In genomic region chr15:85892498-85893118, GRCm38 (mm10) we compare ENCODE assay signal across 14 mouse cellular contexts. TPM values are rescaled to one million over a fixed set of nuclear protein-coding genes. Genes with fewer than 3 reads are reported as not detected.
A peak's percentile ranks its signal among the peaks of the same experiment; 100 is the strongest.
DNase-seq lines count a peak whose midpoint lies in the region; ATAC-seq and TF ChIP-seq lines count a peak whose summit lies in the region.
"Had no signal": no experiment of that assay in that cellular context is flagged by ENCODE, and none has a peak within 500 bp of the region (broad histone marks: within the 10 kb centered on the region; RNA-seq: fewer than 3 reads in every experiment).

No protein-coding gene starts in this region.

- no peaks in the 10 kb centered on the region for H3K27me3 ChIP-seq in hindbrain, embryonic 11.5 days (ENCODE audit: control insufficient read depth, insufficient read depth, low read length)
- H3K27me3 ChIP-seq in hindbrain, embryonic 10.5 days (ENCODE audit: insufficient read depth, poor library complexity, severe bottlenecking) = no peaks in the 10 kb centered on the region
- no peaks in the 10 kb centered on the region for H3K27me3 ChIP-seq in hindbrain, postnatal 0 days (ENCODE audit: insufficient read depth, low read length)
- H3K27me3 ChIP-seq in neural tube, embryonic 13.5 days = no peaks in the 10 kb centered on the region
- H3K27me3 ChIP-seq: heart, embryonic 12.5 days had no signal

- no peaks in the 10 kb centered on the region for H3K9me3 ChIP-seq in hindbrain, embryonic 11.5 days (ENCODE audit: control insufficient read depth, low read length)
- no peaks in the 10 kb centered on the region for H3K9me3 ChIP-seq in hindbrain, embryonic 10.5 days
- H3K9me3 ChIP-seq in hindbrain, postnatal 0 days (ENCODE audit: low read length) = no peaks in the 10 kb centered on the region
- no peaks in the 10 kb centered on the region for H3K9me3 ChIP-seq in neural tube, embryonic 13.5 days
- H3K9me3 ChIP-seq: heart, embryonic 12.5 days; megakaryocyte, embryonic 14.5 days had no signal

- H3K4me3 ChIP-seq in hindbrain, embryonic 11.5 days (ENCODE audit: low read depth, low read length) = no peak overlapping the region
- H3K4me3 ChIP-seq in hindbrain, embryonic 10.5 days = no peak overlapping the region
- no peak overlapping the region for H3K4me3 ChIP-seq in hindbrain, postnatal 0 days (ENCODE audit: low read length)
- H3K4me3 ChIP-seq in neural tube, embryonic 13.5 days = no peak overlapping the region
- H3K4me3 ChIP-seq: erythroblast, embryonic 14.5 days; heart, embryonic 12.5 days; megakaryocyte, embryonic 14.5 days had no signal

- H3K9ac ChIP-seq in hindbrain, embryonic 11.5 days (ENCODE audit: low read depth, low read length) = no peak overlapping the region
- H3K9ac ChIP-seq in hindbrain, postnatal 0 days (replicated peaks; ENCODE audit: low read length) = no peak overlapping the region
- peak overlapping the region; percentile 50 for H3K9ac ChIP-seq in neural tube, embryonic 13.5 days
- H3K9ac ChIP-seq: heart, embryonic 12.5 days had no signal

- no peaks in the 10 kb centered on the region for H3K36me3 ChIP-seq in hindbrain, embryonic 11.5 days (ENCODE audit: control insufficient read depth, insufficient read depth, low read length)
- peaks cover 86% of the 10 kb centered on the region for H3K36me3 ChIP-seq in hindbrain, embryonic 10.5 days
- H3K36me3 ChIP-seq in hindbrain, postnatal 0 days (ENCODE audit: insufficient read depth, low read length) = peaks cover 23% of the 10 kb centered on the region
- H3K36me3 ChIP-seq in neural tube, embryonic 13.5 days = peaks cover 85% of the 10 kb centered on the region

- peak; percentile 53 to 54 for DNase-seq in cerebellum, postnatal 10 days
- DNase-seq in cerebellum, adult 9-10 months = no peak
- DNase-seq in hindbrain, embryonic 11.5 days (ENCODE audit: low spot score) = no peak
- DNase-seq in hindbrain, embryonic 10.5 days (ENCODE audit: low spot score) = no peak
- DNase-seq in hindbrain, postnatal 0 days (ENCODE audit: low spot score) = peak; percentile 71
- no peak for DNase-seq in adrenal gland, adult (ENCODE audit: inconsistent age in 2 of 2, low spot score in 1 of 2)
- no peak for DNase-seq in urinary bladder, postnatal 25 days (ENCODE audit: low spot score)
- DNase-seq: kidney, postnatal 14 days; lung, postnatal 10 days; thymus, postnatal 36 days had no signal

- no peak overlapping the region for H3K27ac ChIP-seq in hindbrain, embryonic 11.5 days (ENCODE audit: low read depth, low read length)
- no peak overlapping the region for H3K27ac ChIP-seq in hindbrain, embryonic 10.5 days
- peak overlapping the region; percentile 79 for H3K27ac ChIP-seq in hindbrain, postnatal 0 days
- peak overlapping the region; percentile 88 for H3K27ac ChIP-seq in neural tube, embryonic 13.5 days (replicated peaks)

- no peaks in the 10 kb centered on the region for H3K4me1 ChIP-seq in hindbrain, embryonic 11.5 days (replicated peaks; ENCODE audit: control insufficient read depth, insufficient read depth, low read length)
- 0 out of 2 replicates have a peak, but pooled peaks cover 4% of the 10 kb centered on the region for H3K4me1 ChIP-seq in hindbrain, embryonic 10.5 days (replicated peaks)
- H3K4me1 ChIP-seq in hindbrain, postnatal 0 days (ENCODE audit: insufficient read depth, low read length) = no peaks in the 10 kb centered on the region
- H3K4me1 ChIP-seq in neural tube, embryonic 13.5 days (replicated peaks) = peaks cover 31% of the 10 kb centered on the region

- H3K4me2 ChIP-seq in hindbrain, embryonic 11.5 days (replicated peaks; ENCODE audit: low read depth, low read length) = no peak overlapping the region
- H3K4me2 ChIP-seq in hindbrain, postnatal 0 days (ENCODE audit: low read depth, low read length) = no peak overlapping the region
- H3K4me2 ChIP-seq in neural tube, embryonic 13.5 days = peak overlapping the region; percentile 20
- H3K4me2 ChIP-seq: heart, embryonic 12.5 days had no signal

- WGBS in hindbrain, embryonic 11.5 days = 70% methylated on average over 13 of the region's 13 CpGs
- 74% methylated on average over 13 of the region's 13 CpGs for WGBS in hindbrain, embryonic 10.5 days
- 24% methylated on average over 13 of the region's 13 CpGs for WGBS in hindbrain, postnatal 0 days
- 12% methylated on average over 13 of the region's 13 CpGs for WGBS in neural tube, embryonic 13.5 days

- peak; percentile 51; the same call in 1 of the 2 replicates for ATAC-seq in hindbrain, embryonic 11.5 days (ENCODE audit: low FRiP score)
- peak; percentile 85 for ATAC-seq in hindbrain, postnatal 0 days
- ATAC-seq in neural tube, embryonic 13.5 days (ENCODE audit: low read depth) = peak; percentile 88

- no peak for TF ChIP-seq CTCF in hindbrain, postnatal 0 days (IDR thresholded peaks at IDR 0.05; ENCODE audit: low read depth)

RNA-seq across cellular contexts. Expression of gene Trmu, which starts 13.5 kb away (rescaled TPM):
- 30.4 and 34.6 TPM in 2 replicates for polyA plus RNA-seq in hindbrain, embryonic 11.5 days (2014; fragmentation: Nextera tagmentation; extraction: Ambion mirVana)
- 36.7 and 37.6 TPM in 2 replicates for polyA plus RNA-seq in hindbrain, embryonic 10.5 days (2016; fragmentation: Nextera tagmentation; extraction: Ambion mirVana)
- total RNA-seq in hindbrain, postnatal 0 days (2014; rRNA removed) = 21.6 and 30.4 TPM in 2 replicates
- polyA plus RNA-seq in hindbrain, postnatal 0 days (2015; fragmentation: Nextera tagmentation; extraction: Ambion mirVana) = 35.1 and 39.5 TPM in 2 replicates
- 43.3 and 45.8 TPM in 2 replicates for polyA plus RNA-seq in neural tube, embryonic 13.5 days (2015; fragmentation: Nextera tagmentation; extraction: Ambion mirVana)

RNA-seq across cellular contexts. Expression of gene Gtse1, which starts 33.1 kb away (rescaled TPM):
- 26.8 and 33.9 TPM in 2 replicates for polyA plus RNA-seq in hindbrain, embryonic 11.5 days (2014; fragmentation: Nextera tagmentation; extraction: Ambion mirVana)
- polyA plus RNA-seq in hindbrain, embryonic 10.5 days (2016; fragmentation: Nextera tagmentation; extraction: Ambion mirVana) = 45.6 and 52.8 TPM in 2 replicates
- 10.4 and 10.5 TPM in 2 replicates for total RNA-seq in hindbrain, postnatal 0 days (2014; rRNA removed)
- polyA plus RNA-seq in hindbrain, postnatal 0 days (2015; fragmentation: Nextera tagmentation; extraction: Ambion mirVana) = 4.9 and 5.4 TPM in 2 replicates
- polyA plus RNA-seq in neural tube, embryonic 13.5 days (2015; fragmentation: Nextera tagmentation; extraction: Ambion mirVana) = 5.0 and 5.6 TPM in 2 replicates

Comparison
In these comparisons a context has a peak if more than half of its experiments do, and no peak if none do; other contexts are left out.
1. DNase-seq: peak in cerebellum, postnatal 10 days (2 of 2) and hindbrain, postnatal 0 days (single experiment); none in cerebellum, adult 9-10 months (single experiment), hindbrain, embryonic 11.5 days (single experiment), hindbrain, embryonic 10.5 days (single experiment), adrenal gland, adult (0 of 2) and urinary bladder, postnatal 25 days (single experiment).
2. H3K27ac ChIP-seq: peak in hindbrain, postnatal 0 days (single experiment) and neural tube, embryonic 13.5 days (single experiment); none in hindbrain, embryonic 11.5 days (single experiment) and hindbrain, embryonic 10.5 days (single experiment).
3. Peak in every context shown above with its lines, with median percentiles within 50 percentile points of each other: ATAC-seq.